Mouse (Mus musculus): ENCODE data around the gene Mapkapk3. TPM values are rescaled to one million over a fixed set of nuclear protein-coding genes. Genes with fewer than 3 reads are reported as not detected.

Mapkapk3 gene
- 0.11 TPM in 2 replicates for polyA plus RNA-seq (2012)

DNA sequence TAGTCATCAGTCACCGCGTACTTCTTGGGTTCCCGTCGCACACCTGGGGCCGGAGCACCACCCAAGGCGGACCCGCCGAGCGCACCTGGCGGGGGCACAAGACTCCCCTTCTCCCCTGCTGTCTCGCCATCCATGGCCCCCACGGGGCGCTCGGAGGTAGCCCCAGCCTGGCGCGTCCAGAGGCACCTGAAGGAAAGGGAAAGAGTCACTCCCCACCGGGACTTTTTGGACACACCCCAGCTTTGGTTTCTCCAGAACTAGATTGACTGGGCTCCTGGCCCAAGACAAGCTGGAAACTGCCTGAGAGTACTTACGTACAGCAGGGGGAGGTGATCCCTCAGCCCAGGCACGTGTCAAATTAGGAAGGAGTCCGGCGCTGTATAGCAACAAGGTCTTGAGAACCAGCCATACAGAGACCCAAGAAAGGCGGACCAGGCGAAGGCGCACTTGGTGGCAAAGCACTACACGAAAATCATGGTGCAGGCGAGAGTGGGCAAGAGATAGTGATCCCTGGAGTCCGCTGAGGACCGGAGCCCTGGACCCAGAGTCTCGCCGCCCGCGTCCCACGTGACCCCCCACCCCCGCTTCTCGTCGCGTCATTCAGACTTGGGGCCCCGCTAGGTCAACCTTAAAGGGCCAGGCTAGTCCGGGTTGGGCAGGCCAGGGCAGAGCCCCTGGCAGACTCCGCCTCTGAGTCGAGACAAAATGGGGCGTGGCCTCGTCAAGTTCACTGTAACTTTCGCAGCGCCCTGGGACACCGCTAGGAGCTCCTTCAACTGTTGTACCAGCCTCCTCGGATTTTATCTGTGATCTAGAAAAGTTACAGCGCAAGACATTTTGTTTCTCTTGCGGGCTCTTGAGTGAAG lies at the start of gene Mapkapk3:
Mapkapk3 (minus strand) TSS at position 667 of the 866 bp plus-strand sequence.
- peaks cover 12% of the 10 kb centered on the region for H3K27me3 ChIP-seq (ENCODE audit: control insufficient read depth)
- H3K4me1 ChIP-seq (ENCODE audit: control insufficient read depth), result peaks cover 35% of the 10 kb centered on the region
- no peaks in the 10 kb centered on the region for H3K9me3 ChIP-seq (ENCODE audit: control insufficient read depth, low read length)
- TF ChIP-seq TAL1 (IDR thresholded peaks at IDR 0.05; ENCODE audit: low read length), result no peak
- TF ChIP-seq GATA1 (IDR thresholded peaks at IDR 0.05; ENCODE audit: low read length), result no peak
- peak within 1 kb of the TSS; percentile 61 for H3K4me3 ChIP-seq (replicated peaks)
- no peaks in the 10 kb centered on the region for H3K36me3 ChIP-seq (ENCODE audit: control insufficient read depth)

DNA sequence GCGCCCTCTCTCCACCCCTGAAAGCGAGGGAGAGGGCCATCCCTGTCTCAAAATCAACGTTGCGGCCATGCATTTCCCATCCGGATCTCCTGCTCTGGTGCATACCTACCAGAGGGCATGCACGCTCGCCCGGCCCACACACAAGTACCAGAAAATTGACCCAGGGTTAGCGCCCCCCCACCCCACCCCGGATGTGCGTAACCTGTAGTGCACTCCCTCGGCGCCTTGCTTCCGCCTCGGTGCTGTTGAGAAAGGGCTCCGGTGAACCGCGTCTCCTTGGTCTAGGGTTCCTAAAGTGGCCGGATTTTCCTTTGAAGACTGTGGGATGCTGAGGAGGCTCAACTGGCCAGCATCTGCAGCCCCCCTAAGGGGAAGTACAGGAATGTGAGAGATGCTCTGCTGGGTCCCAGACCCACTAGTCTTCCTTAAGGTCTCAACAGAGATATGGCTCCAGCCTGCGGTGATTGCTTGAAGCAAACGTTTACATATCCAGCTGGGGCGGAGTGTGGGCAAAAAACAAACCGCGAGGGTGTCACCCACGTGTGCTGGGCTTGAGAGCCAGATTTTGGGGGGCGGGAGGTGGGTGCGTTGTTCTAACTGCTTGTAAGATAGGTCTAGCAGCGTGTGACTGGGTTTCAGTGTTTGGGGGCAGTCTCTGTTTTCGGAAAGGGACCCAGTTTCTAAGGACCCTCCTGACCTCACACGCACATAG lies 48.7 kb upstream of the Mapkapk3 start, which contains the start of gene Hemk1:
Hemk1 (minus strand) TSS at position 179 of the 712 bp plus-strand sequence.
- H3K27me3 ChIP-seq (ENCODE audit: control insufficient read depth), result peaks cover 25% of the 10 kb centered on the region
- peak within 1 kb of the TSS; percentile 69 for H3K4me3 ChIP-seq (replicated peaks)
- H3K36me3 ChIP-seq (ENCODE audit: control insufficient read depth), result peaks cover 4% of the 10 kb centered on the region
- TF ChIP-seq TAL1 (IDR thresholded peaks at IDR 0.05; ENCODE audit: low read length), result no peak
- no peak for TF ChIP-seq GATA1 (IDR thresholded peaks at IDR 0.05; ENCODE audit: low read length)
- no peaks in the 10 kb centered on the region for H3K9me3 ChIP-seq (ENCODE audit: control insufficient read depth, low read length)
- H3K4me1 ChIP-seq (ENCODE audit: control insufficient read depth), result peaks cover 39% of the 10 kb centered on the region

DNA sequence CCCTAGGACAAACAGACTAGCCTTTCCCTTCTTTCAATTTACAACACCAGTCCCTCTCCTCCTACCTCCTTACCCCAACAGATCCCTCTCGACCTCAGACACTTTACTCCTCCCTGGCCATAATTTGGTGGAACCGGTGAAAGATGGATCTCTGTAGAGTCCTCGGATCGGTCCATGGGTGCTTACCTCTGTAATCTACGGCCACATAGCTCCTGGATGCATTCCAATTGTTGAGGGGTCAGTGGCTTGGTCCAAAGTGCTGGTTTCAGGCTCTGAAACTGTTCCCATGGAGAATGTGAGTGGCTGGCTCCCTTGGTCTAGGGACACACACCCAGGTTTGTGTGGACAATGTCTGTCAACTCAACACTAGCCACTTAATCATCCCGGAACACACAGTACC lies 46.7 kb upstream of the Mapkapk3 start:
- TF ChIP-seq GATA1 (IDR thresholded peaks at IDR 0.05; ENCODE audit: low read length) (no peak), TAL1 (IDR thresholded peaks at IDR 0.05; ENCODE audit: low read length) (no peak)
- peaks cover 12% of the 10 kb centered on the region for H3K27me3 ChIP-seq (ENCODE audit: control insufficient read depth)
- H3K4me1 ChIP-seq (ENCODE audit: control insufficient read depth), result peaks cover 39% of the 10 kb centered on the region
- H3K9me3 ChIP-seq (ENCODE audit: control insufficient read depth, low read length), result no peaks in the 10 kb centered on the region
- H3K4me3 ChIP-seq (replicated peaks), result no peak overlapping the region
- peaks cover 6% of the 10 kb centered on the region for H3K36me3 ChIP-seq (ENCODE audit: control insufficient read depth)

DNA sequence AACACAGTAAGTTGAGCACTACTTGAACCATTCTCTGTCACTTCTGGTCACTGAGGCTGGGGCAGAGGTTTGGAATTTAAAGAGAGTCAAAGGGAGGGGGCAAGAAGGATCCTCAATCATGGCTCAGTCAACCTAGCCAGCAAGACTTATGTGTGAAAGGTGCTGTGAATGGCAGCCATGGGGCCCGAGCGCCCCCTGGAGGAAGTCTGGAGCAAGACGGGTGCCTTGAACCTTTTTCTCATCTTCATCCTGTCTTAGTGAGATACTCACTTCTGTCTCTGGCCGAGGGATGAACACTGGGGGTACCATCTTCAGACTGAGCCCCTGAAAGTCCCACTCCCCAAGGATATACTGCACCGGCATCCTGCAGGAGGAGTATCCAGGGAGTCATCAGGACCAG lies 46.2 kb upstream of the Mapkapk3 start:
- Histone ChIP-seq H3K27me3 (ENCODE audit: control insufficient read depth) (peaks cover 7% of the 10 kb centered on the region), H3K4me1 (ENCODE audit: control insufficient read depth) (peaks cover 37% of the 10 kb centered on the region), H3K9me3 (ENCODE audit: control insufficient read depth, low read length) (no peaks in the 10 kb centered on the region), H3K36me3 (ENCODE audit: control insufficient read depth) (peaks cover 6% of the 10 kb centered on the region), H3K4me3 (replicated peaks) (no peak overlapping the region)
- TF ChIP-seq TAL1 (IDR thresholded peaks at IDR 0.05; ENCODE audit: low read length) (no peak), GATA1 (IDR thresholded peaks at IDR 0.05; ENCODE audit: low read length) (no peak)

DNA sequence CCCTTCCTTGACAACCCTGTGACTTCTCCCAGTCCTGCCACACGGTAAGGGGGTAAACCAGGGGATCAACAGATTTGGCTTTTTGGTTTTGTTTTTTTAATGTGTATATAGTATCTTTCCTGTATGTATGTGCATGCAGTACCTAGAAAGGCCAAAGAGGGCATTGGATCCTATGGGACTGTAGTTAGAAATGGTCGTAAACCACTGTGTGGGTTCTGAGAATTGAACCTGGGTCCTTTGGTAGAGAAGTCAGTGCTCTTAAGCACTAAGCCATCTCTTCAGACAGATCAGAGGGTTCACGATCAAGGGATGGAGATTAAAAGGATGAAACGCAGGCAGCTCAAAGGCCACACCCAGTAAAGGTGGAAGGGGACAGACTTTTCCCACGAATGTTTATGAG lies 45.4 kb upstream of the Mapkapk3 start:
- TF ChIP-seq TAL1 (IDR thresholded peaks at IDR 0.05; ENCODE audit: low read length) (no peak), GATA1 (IDR thresholded peaks at IDR 0.05; ENCODE audit: low read length) (no peak)
- H3K4me3 ChIP-seq (replicated peaks), result no peak overlapping the region
- peaks cover 6% of the 10 kb centered on the region for H3K36me3 ChIP-seq (ENCODE audit: control insufficient read depth)
- no peaks in the 10 kb centered on the region for H3K9me3 ChIP-seq (ENCODE audit: control insufficient read depth, low read length)
- H3K4me1 ChIP-seq (ENCODE audit: control insufficient read depth), result peaks cover 28% of the 10 kb centered on the region
- peaks cover under 1% of the 10 kb centered on the region; the same call in 1 of the 2 replicates for H3K27me3 ChIP-seq (ENCODE audit: control insufficient read depth)

DNA sequence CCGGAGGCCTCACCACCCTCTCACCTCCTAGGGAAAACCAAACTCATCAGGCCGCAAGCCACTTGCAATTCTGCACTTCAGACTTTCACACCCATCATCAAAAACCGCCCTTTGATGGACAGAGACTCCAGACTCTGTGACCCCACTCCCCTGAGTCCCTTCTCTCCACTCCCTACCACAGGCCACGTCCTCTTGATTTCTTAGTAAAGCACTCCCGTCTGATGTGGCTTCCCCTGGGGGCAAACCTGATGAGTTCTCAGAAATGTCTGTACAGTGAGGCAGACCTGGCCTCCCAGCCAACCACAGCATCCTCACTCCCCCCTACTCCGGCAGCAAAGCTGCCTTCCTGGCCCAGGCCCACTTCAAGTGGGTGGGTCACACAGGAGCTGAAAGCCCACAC lies 44.7 kb upstream of the Mapkapk3 start:
- Histone ChIP-seq H3K36me3 (ENCODE audit: control insufficient read depth) (peaks cover 6% of the 10 kb centered on the region), H3K27me3 (ENCODE audit: control insufficient read depth) (no peaks in the 10 kb centered on the region), H3K4me1 (ENCODE audit: control insufficient read depth) (peaks cover 28% of the 10 kb centered on the region), H3K4me3 (replicated peaks) (no peak overlapping the region), H3K9me3 (ENCODE audit: control insufficient read depth, low read length) (no peaks in the 10 kb centered on the region)
- TF ChIP-seq GATA1 (IDR thresholded peaks at IDR 0.05; ENCODE audit: low read length), result no peak
- TF ChIP-seq TAL1 (IDR thresholded peaks at IDR 0.05; ENCODE audit: low read length), result no peak

DNA sequence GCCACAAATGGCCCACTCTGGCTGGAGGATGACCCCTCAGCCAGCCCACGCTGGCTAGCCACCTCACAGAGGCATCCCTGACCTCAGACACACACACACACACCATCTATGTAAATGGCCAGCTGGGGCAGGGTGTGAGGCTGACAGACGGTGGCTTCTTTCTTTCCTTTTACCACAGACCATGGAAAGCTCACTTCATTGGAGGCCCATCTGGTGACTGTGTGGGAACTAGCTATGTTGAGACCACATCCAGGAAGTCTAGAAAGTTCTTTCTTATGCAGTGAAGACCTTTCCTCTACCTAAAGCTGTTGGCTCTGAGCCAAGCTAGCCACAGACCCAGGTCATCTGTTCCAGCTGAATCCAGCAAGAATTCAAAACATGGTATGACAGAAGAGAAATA lies 44.0 kb upstream of the Mapkapk3 start:
- Histone ChIP-seq H3K4me1 (ENCODE audit: control insufficient read depth) (peaks cover 26% of the 10 kb centered on the region), H3K4me3 (replicated peaks) (no peak overlapping the region)
- TF ChIP-seq GATA1 (IDR thresholded peaks at IDR 0.05; ENCODE audit: low read length) (no peak), TAL1 (IDR thresholded peaks at IDR 0.05; ENCODE audit: low read length) (no peak)

DNA sequence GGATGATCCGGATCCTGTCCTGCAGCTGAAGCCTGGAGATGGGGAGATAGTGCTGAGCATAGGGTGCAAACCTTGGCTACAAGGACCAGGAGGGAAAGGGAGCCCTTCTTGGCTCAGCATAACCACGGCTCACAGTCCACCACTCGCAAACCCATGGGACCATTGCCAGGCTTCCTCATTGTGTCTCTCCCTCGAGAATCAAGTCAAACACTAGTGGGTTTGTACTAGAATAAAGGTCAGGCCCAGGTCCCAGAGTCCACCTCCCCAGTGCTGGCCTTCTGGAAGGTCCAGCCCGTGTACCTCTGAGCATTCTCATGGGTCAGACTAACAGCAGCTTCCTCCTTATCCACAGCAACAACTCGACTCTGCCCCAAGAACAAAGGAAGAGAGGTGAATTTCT lies 41.1 kb upstream of the Mapkapk3 start:
- TF ChIP-seq GATA1 (IDR thresholded peaks at IDR 0.05; ENCODE audit: low read length) (no peak), TAL1 (IDR thresholded peaks at IDR 0.05; ENCODE audit: low read length) (no peak)
- H3K36me3 ChIP-seq (ENCODE audit: control insufficient read depth), result peaks cover 17% of the 10 kb centered on the region
- H3K9me3 ChIP-seq (ENCODE audit: control insufficient read depth, low read length), result no peaks in the 10 kb centered on the region
- H3K4me3 ChIP-seq (replicated peaks), result no peak overlapping the region
- H3K27me3 ChIP-seq (ENCODE audit: control insufficient read depth), result no peaks in the 10 kb centered on the region
- H3K4me1 ChIP-seq (ENCODE audit: control insufficient read depth), result peaks cover 5% of the 10 kb centered on the region

More for the DNA sequence above, 44.0 kb upstream of the Mapkapk3 start:
- Histone ChIP-seq H3K9me3 (ENCODE audit: control insufficient read depth, low read length) (no peaks in the 10 kb centered on the region), H3K36me3 (ENCODE audit: control insufficient read depth) (peaks cover 6% of the 10 kb centered on the region), H3K27me3 (ENCODE audit: control insufficient read depth) (no peaks in the 10 kb centered on the region)

Data from erythroblast, embryonic 14.5 days (primary cell).